9 mouse cellular contexts compared by ENCODE assay signal in genomic region chr3:96300706-96301529, GRCm38 (mm10). TPM values are rescaled to one million over a fixed set of nuclear protein-coding genes. Genes with fewer than 3 reads are reported as not detected.
DNase-seq lines count a peak whose midpoint lies in the region; ATAC-seq and TF ChIP-seq lines count a peak whose summit lies in the region.
"Had no signal": no experiment of that assay in that cellular context is flagged by ENCODE, and none has a peak within 500 bp of the region (broad histone marks: within the 10 kb centered on the region; RNA-seq: fewer than 3 reads in every experiment).

No protein-coding gene starts in this region.

- peak overlapping the region; percentile 21 for H3K4me2 ChIP-seq in hindbrain, embryonic 16.5 days (ENCODE audit: low read length)
- no peak overlapping the region for H3K4me2 ChIP-seq in hindbrain, embryonic 13.5 days

- no peaks in the 10 kb centered on the region for H3K9me3 ChIP-seq in hindbrain, embryonic 16.5 days (ENCODE audit: control insufficient read depth, low read length)
- H3K9me3 ChIP-seq in hindbrain, embryonic 13.5 days: no peaks in the 10 kb centered on the region
- no peaks in the 10 kb centered on the region for H3K9me3 ChIP-seq in MEL (replicated peaks; ENCODE audit: insufficient read depth, low read length)

- TF ChIP-seq RAD21 in MEL (IDR thresholded peaks at IDR 0.05; ENCODE audit: low read depth, low read length): no peak

- DNase-seq in MEL (ENCODE audit: low read depth, low spot score) (no peak), adipocyte (ENCODE audit: low spot score) (no peak)
- peak; percentile 65 for DNase-seq in lung, postnatal 36 days
- no peak for DNase-seq in cerebellum, adult 9-10 months
- no peak for DNase-seq in cerebellum, adult 8-10 months

- no peak overlapping the region for H3K27ac ChIP-seq in hindbrain, embryonic 16.5 days (ENCODE audit: low read depth, low read length)
- no peak overlapping the region for H3K27ac ChIP-seq in hindbrain, embryonic 13.5 days
- H3K27ac ChIP-seq in MEL (ENCODE audit: control insufficient read depth, low read depth, low read length): no peak overlapping the region

- H3K79me2 ChIP-seq in MEL (ENCODE audit: control insufficient read depth, insufficient read depth, low read length, poor library complexity): no peaks in the 10 kb centered on the region

- H3K27me3 ChIP-seq in hindbrain, embryonic 16.5 days (replicated peaks; ENCODE audit: control insufficient read depth, insufficient read depth, low read length): no peaks in the 10 kb centered on the region
- peaks cover 7% of the 10 kb centered on the region; the same call in 1 of the 2 replicates for H3K27me3 ChIP-seq in hindbrain, embryonic 13.5 days
- no peaks in the 10 kb centered on the region for H3K27me3 ChIP-seq in MEL (ENCODE audit: control insufficient read depth in 1 of 2, insufficient read depth in 2 of 2, low read length in 2 of 2)

- no peaks in the 10 kb centered on the region for H3K4me1 ChIP-seq in hindbrain, embryonic 16.5 days (ENCODE audit: control insufficient read depth, insufficient read depth, low read depth, low read length)
- no peaks in the 10 kb centered on the region for H3K4me1 ChIP-seq in hindbrain, embryonic 13.5 days (replicated peaks)
- H3K4me1 ChIP-seq in MEL (ENCODE audit: control insufficient read depth in 1 of 2, insufficient read depth in 2 of 2, low read length in 2 of 2): no peaks in the 10 kb centered on the region

- no peak overlapping the region for H3K9ac ChIP-seq in hindbrain, embryonic 16.5 days (ENCODE audit: low read depth, low read length)
- no peak overlapping the region for H3K9ac ChIP-seq in hindbrain, embryonic 13.5 days
- no peak overlapping the region for H3K9ac ChIP-seq in MEL (ENCODE audit: control insufficient read depth, low read depth, low read length, poor library complexity, severe bottlenecking)

- 0 out of 6 replicates have a peak, but pooled peaks of 1 of the 3 experiments have one; percentile 2 for TF ChIP-seq CTCF in MEL (IDR thresholded peaks at IDR 0.05 in 2 of 3, conservative IDR thresholded peaks at IDR 0.05 in 1 of 3; ENCODE audit: control insufficient read depth in 1 of 3, insufficient read depth in 1 of 3, low read depth in 2 of 3, low read length in 3 of 3, poor library complexity in 1 of 3, severe bottlenecking in 1 of 3)

- ATAC-seq in hindbrain, embryonic 16.5 days: no peak
- ATAC-seq in hindbrain, embryonic 13.5 days (ENCODE audit: low FRiP score): no peak
- peak; percentile 37 to 66 for ATAC-seq in hematopoietic stem cell, adult 5-6 weeks (replicated peaks in 1 of 2; ENCODE audit: insufficient read depth in 1 of 2, low FRiP score in 2 of 2, low TSS enrichment in 1 of 2, low read depth in 1 of 2, poor library complexity in 2 of 2, severe bottlenecking in 2 of 2)

- no peaks in the 10 kb centered on the region for H3K36me3 ChIP-seq in hindbrain, embryonic 16.5 days (ENCODE audit: control insufficient read depth, insufficient read depth, low read length)
- H3K36me3 ChIP-seq in hindbrain, embryonic 13.5 days: no peaks in the 10 kb centered on the region
- no peaks in the 10 kb centered on the region for H3K36me3 ChIP-seq in MEL (ENCODE audit: control insufficient read depth in 1 of 2, insufficient read depth in 2 of 2, low read length in 2 of 2)

- TF ChIP-seq EP300 in MEL (IDR thresholded peaks at IDR 0.05; ENCODE audit: low read depth in 1 of 2, low read length in 2 of 2): no peak

- WGBS in hindbrain, embryonic 16.5 days: 75% methylated on average over 26 of the region's 26 CpGs
- WGBS in hindbrain, embryonic 13.5 days: 79% methylated on average over 26 of the region's 26 CpGs

- TF ChIP-seq POLR2A in MEL (IDR thresholded peaks at IDR 0.05; ENCODE audit: control insufficient read depth in 1 of 2, insufficient read depth in 1 of 2, low read depth in 1 of 2, low read length in 2 of 2, poor library complexity in 1 of 2): no peak

- peak overlapping the region; percentile 14; the same call in 1 of the 2 replicates for H3K4me3 ChIP-seq in hindbrain, embryonic 16.5 days (ENCODE audit: low read length)
- H3K4me3 ChIP-seq in hindbrain, embryonic 13.5 days: no peak overlapping the region
- H3K4me3 ChIP-seq in MEL (ENCODE audit: control insufficient read depth in 1 of 2, insufficient read depth in 1 of 2, low read depth in 2 of 2, low read length in 2 of 2): no peak overlapping the region

TF ChIP-seq in MEL, 35 proteins besides CTCF, POLR2A, EP300 and RAD21:
- TF ChIP-seq MAZ (IDR thresholded peaks at IDR 0.05; ENCODE audit: low read depth, low read length) (no peak), ZC3H11A (IDR thresholded peaks at IDR 0.05; ENCODE audit: low read depth, low read length) (no peak), POLR2AphosphoS5 (IDR thresholded peaks at IDR 0.05; ENCODE audit: borderline replicate concordance, low read depth, low read length) (no peak), TBP (IDR thresholded peaks at IDR 0.05; ENCODE audit: low read depth, low read length) (no peak), MAFK (IDR thresholded peaks at IDR 0.05; ENCODE audit: borderline replicate concordance, low read depth, low read length) (peak; percentile 61; the same call in 1 of the 2 replicates), CHD2 (IDR thresholded peaks at IDR 0.05; ENCODE audit: low read length) (no peak)

RNA-seq across cellular contexts. Expression of gene Fcgr1, which starts 7.1 kb away (rescaled TPM):
- 1.7 and 2.3 TPM in 2 replicates for polyA plus RNA-seq in hindbrain, embryonic 16.5 days (2015; fragmentation: Nextera tagmentation; extraction: Ambion mirVana)
- polyA plus RNA-seq in hindbrain, embryonic 13.5 days (2015; fragmentation: Nextera tagmentation; extraction: Ambion mirVana): 1.5 and 1.7 TPM in 2 replicates
- 3.4 and 4.7 TPM in 2 replicates for total RNA-seq in MEL (2012; rRNA removed)
- polyA plus RNA-seq in MEL (2012; ENCODE audit: insufficient read depth in 1 of 2, insufficient read length in 2 of 2, low read depth in 1 of 2, low replicate concordance in 2 of 2, missing spikeins in 1 of 2): 1 to 10 TPM in 1 of 2 experiments, not detected in 1; 2.8 TPM
- total RNA-seq in hematopoietic stem cell, adult 5-6 weeks (2017): 1.7 and 4.9 TPM in 2 replicates

RNA-seq across cellular contexts. Expression of gene Hist2h2bb, which starts 31.4 kb away (rescaled TPM):
- polyA plus RNA-seq in hindbrain, embryonic 16.5 days (2015; fragmentation: Nextera tagmentation; extraction: Ambion mirVana): 1.5 and 2.1 TPM in 2 replicates
- 2.7 and 3.4 TPM in 2 replicates for polyA plus RNA-seq in hindbrain, embryonic 13.5 days (2015; fragmentation: Nextera tagmentation; extraction: Ambion mirVana)
- 6,680 and 8,754 TPM in 2 replicates for total RNA-seq in MEL (2012; rRNA removed)
- 10 to 100 TPM in 1 of 2 experiments, not detected in 1; 11.2 TPM for polyA plus RNA-seq in MEL (2012; ENCODE audit: insufficient read depth in 1 of 2, insufficient read length in 2 of 2, low read depth in 1 of 2, low replicate concordance in 2 of 2, missing spikeins in 1 of 2)
- total RNA-seq in hematopoietic stem cell, adult 5-6 weeks (2017): 3,457 and 7,416 TPM in 2 replicates

RNA-seq across cellular contexts. Expression of gene Hist2h3b, which starts 32.5 kb away (rescaled TPM):
- polyA plus RNA-seq in hindbrain, embryonic 16.5 days (2015; fragmentation: Nextera tagmentation; extraction: Ambion mirVana): 8.1 and 8.4 TPM in 2 replicates
- polyA plus RNA-seq in hindbrain, embryonic 13.5 days (2015; fragmentation: Nextera tagmentation; extraction: Ambion mirVana): 19.6 and 22.4 TPM in 2 replicates
- 3,962 and 5,017 TPM in 2 replicates for total RNA-seq in MEL (2012; rRNA removed)
- polyA plus RNA-seq in MEL (2012; ENCODE audit: insufficient read depth in 1 of 2, insufficient read length in 2 of 2, low read depth in 1 of 2, low replicate concordance in 2 of 2, missing spikeins in 1 of 2): 10 to 100 TPM in 1 of 2 experiments, not detected in 1; 71.7 TPM
- total RNA-seq in hematopoietic stem cell, adult 5-6 weeks (2017): 222 and 285 TPM in 2 replicates

RNA-seq across cellular contexts. Expression of gene Hist2h4, which starts 37.8 kb away (rescaled TPM):
- 2.8 and 3.1 TPM in 2 replicates for polyA plus RNA-seq in hindbrain, embryonic 16.5 days (2015; fragmentation: Nextera tagmentation; extraction: Ambion mirVana)
- 5.2 and 6.1 TPM in 2 replicates for polyA plus RNA-seq in hindbrain, embryonic 13.5 days (2015; fragmentation: Nextera tagmentation; extraction: Ambion mirVana)
- total RNA-seq in MEL (2012; rRNA removed): 195 and 290 TPM in 2 replicates
- 1 to 10 TPM in 1 of 2 experiments, not detected in 1; 1.5 TPM for polyA plus RNA-seq in MEL (2012; ENCODE audit: insufficient read depth in 1 of 2, insufficient read length in 2 of 2, low read depth in 1 of 2, low replicate concordance in 2 of 2, missing spikeins in 1 of 2)
- 44.6 and 53.3 TPM in 2 replicates for total RNA-seq in hematopoietic stem cell, adult 5-6 weeks (2017)

RNA-seq across cellular contexts. Expression of gene Hist2h3c1, which starts 54.4 kb away (rescaled TPM):
- 0.21 and 0.47 TPM in 2 replicates for polyA plus RNA-seq in hindbrain, embryonic 16.5 days (2015; fragmentation: Nextera tagmentation; extraction: Ambion mirVana)
- polyA plus RNA-seq in hindbrain, embryonic 13.5 days (2015; fragmentation: Nextera tagmentation; extraction: Ambion mirVana): 0.62 TPM in 1 of 2 replicates, not detected in the other
- 1.3 and 1.5 TPM in 2 replicates for total RNA-seq in MEL (2012; rRNA removed)
- polyA plus RNA-seq in MEL (2012; ENCODE audit: insufficient read depth in 1 of 2, insufficient read length in 2 of 2, low read depth in 1 of 2, low replicate concordance in 2 of 2, missing spikeins in 1 of 2): not detected
- total RNA-seq in hematopoietic stem cell, adult 5-6 weeks (2017): 3.7 TPM in 1 of 2 replicates, not detected in the other
- total RNA-seq: heart, postnatal 36 days had no signal

Comparison
In these comparisons a context has a peak if more than half of its experiments do, and no peak if none do; other contexts are left out.
1. ATAC-seq: peak in hematopoietic stem cell, adult 5-6 weeks (2 of 2); none in hindbrain, embryonic 16.5 days (single experiment) and hindbrain, embryonic 13.5 days (single experiment).